Mouse (Mus musculus) midbrain, embryonic 10.5 days (tissue): Measurements from ENCODE around the gene Arid1b. TPM values are rescaled to one million over a fixed set of nuclear protein-coding genes. Genes with fewer than 3 reads are reported as not detected.

ENCODE experiments used
- DNase-seq: peaks from one replicate; pipeline ENCODE4 v3.0.0-alpha.2; 2017; ENCODE audit warnings: low spot score
- H3K27ac ChIP-seq: fragments of 300-500 bp; sonication (generic); replicated peaks from 2 replicates; pipeline ENCODE4 v1.5.1; 2016; ENCODE audit warnings: mild to moderate bottlenecking
- H3K27me3 ChIP-seq: fragments of 300-500 bp; sonication (generic); 2 replicates; pipeline ENCODE4 v1.6.1; 2016; ENCODE audit warnings: low read depth, mild to moderate bottlenecking; ENCODE audit not compliant: poor library complexity, severe bottlenecking
- H3K36me3 ChIP-seq: fragments of 300-500 bp; sonication (generic); 2 replicates; pipeline ENCODE4 v1.6.1; 2016; ENCODE audit warnings: mild to moderate bottlenecking, moderate library complexity
- H3K4me1 ChIP-seq: fragments of 300-500 bp; sonication (generic); 2 replicates; pipeline ENCODE4 v1.6.1; 2016
- H3K4me3 ChIP-seq: fragments of 300-500 bp; sonication (generic); 2 replicates; pipeline ENCODE4 v1.5.1; 2016; ENCODE audit warnings: mild to moderate bottlenecking, moderate library complexity
- H3K9me3 ChIP-seq: fragments of 300-500 bp; sonication (generic); replicated peaks from 2 replicates; pipeline ENCODE4 v1.6.1; 2016; ENCODE audit warnings: mild to moderate bottlenecking
- WGBS: fragments of 180-500 bp; shearing (Covaris S2); methylation state at CpG from one replicate; pipeline ENCODE4 v1.1.7; 2016; 5-methylcytosine and 5-hydroxymethylcytosine counted together
- polyA plus RNA-seq: library from polyadenylated mRNA; unstranded; fragments of >200 nt; fragmentation: Nextera tagmentation; extraction: Ambion mirVana; gene quantifications from 2 replicates; pipeline ENCODE4 v1.2.1, GENCODE M21; 2016

Gene Arid1b
- polyA plus RNA-seq, 1 experiment from 2014 or later, result 8.9 TPM

DNA sequence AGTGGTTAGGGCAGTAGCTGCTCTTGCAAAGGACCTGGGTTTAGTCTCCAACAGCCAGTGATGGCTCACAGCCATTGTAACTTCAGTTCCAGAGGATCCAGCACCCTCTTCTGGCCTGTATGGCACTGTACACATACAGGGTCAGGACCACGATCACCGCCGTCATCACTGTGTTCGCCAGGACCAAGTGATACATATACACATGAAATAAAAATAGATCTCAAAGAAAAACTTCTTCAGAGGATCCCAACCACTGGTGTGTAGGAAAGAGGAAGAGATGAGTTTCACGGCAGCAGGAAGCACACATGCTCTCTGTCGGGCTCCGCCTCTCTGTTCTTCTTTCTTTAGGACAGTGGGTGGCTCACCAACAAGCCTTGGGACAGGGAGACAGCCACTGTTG is 322.4 kb downstream of the Arid1b start:
- H3K27me3 ChIP-seq, result 0 out of 2 replicates have a peak, but pooled peaks cover 4% of the 10 kb centered on the region
- no peak overlapping the region for H3K4me3 ChIP-seq
- 88% methylated on average over 7 of the region's 7 CpGs for WGBS
- peaks cover 83% of the 10 kb centered on the region for H3K36me3 ChIP-seq
- H3K9me3 ChIP-seq, result no peaks in the 10 kb centered on the region
- no peaks in the 10 kb centered on the region; the same call in 1 of the 2 replicates for H3K4me1 ChIP-seq
- no peak for DNase-seq
- no peak overlapping the region for H3K27ac ChIP-seq

DNA sequence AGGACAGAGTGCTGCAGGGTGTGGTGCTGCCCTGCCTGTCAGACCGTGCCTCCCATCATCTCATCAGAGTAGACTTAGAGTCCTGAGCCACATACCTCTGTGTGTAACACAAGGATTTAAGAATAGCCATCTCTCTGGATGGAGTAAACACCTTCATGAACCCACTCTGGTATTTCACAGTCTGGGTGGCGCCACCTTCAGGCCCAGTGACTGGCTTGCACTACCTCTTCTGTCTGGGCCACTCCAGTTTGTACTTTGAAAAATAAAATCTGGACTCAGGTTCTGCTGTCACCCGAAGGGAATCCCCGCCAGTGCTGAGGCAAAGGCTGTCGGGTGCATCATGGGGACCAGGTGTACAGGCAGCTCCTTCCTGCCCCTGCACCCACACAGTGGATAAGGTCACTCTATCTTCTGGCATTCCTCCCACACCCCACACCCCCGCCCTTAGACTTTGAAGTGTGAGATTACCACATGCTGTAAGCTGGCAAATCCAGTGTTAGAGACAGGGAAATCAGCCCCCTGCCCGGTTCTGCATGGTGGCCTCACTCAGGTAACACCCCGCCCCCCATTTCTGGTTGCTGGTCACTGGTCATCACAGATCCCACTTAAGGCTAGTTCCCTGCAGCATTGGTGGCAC is 327.6 kb downstream of the Arid1b start:
- H3K9me3 ChIP-seq, result no peaks in the 10 kb centered on the region
- H3K27ac ChIP-seq, result no peak overlapping the region
- no peak overlapping the region for H3K4me3 ChIP-seq
- DNase-seq, result no peak
- 81% methylated on average over 8 of the region's 8 CpGs for WGBS
- H3K36me3 ChIP-seq, result peaks cover 74% of the 10 kb centered on the region
- H3K27me3 ChIP-seq, result peaks cover 34% of the 10 kb centered on the region
- H3K4me1 ChIP-seq, result peaks cover 39% of the 10 kb centered on the region

GRCm38 (mm10) chr17:5322594-5322993 is 328.5 kb downstream of the Arid1b start:
- Histone ChIP-seq H3K4me3 (no peak overlapping the region), H3K9me3 (no peaks in the 10 kb centered on the region), H3K27me3 (peaks cover 43% of the 10 kb centered on the region), H3K27ac (no peak overlapping the region), H3K36me3 (peaks cover 76% of the 10 kb centered on the region), H3K4me1 (peaks cover 39% of the 10 kb centered on the region)
- no peak for DNase-seq
- 78% methylated on average over 9 of the region's 9 CpGs for WGBS

GRCm38 (mm10) chr17:5323746-5324145 is 329.6 kb downstream of the Arid1b start:
- Histone ChIP-seq H3K9me3 (no peaks in the 10 kb centered on the region), H3K27ac (peak overlapping the region; percentile 67; the same call in 1 of the 2 replicates), H3K27me3 (peaks cover 51% of the 10 kb centered on the region), H3K36me3 (peaks cover 79% of the 10 kb centered on the region), H3K4me3 (no peak overlapping the region), H3K4me1 (peaks cover 39% of the 10 kb centered on the region)
- 46% methylated on average over 1 of the region's 1 CpGs for WGBS
- DNase-seq, result no peak

GRCm38 (mm10) chr17:5324236-5324876 is 330.2 kb downstream of the Arid1b start:
- Histone ChIP-seq H3K4me1 (peaks cover 39% of the 10 kb centered on the region), H3K36me3 (peaks cover 79% of the 10 kb centered on the region), H3K27me3 (peaks cover 51% of the 10 kb centered on the region), H3K4me3 (0 out of 2 replicates have a peak overlapping the region, but pooled peaks have one; percentile 6), H3K27ac (peak overlapping the region; percentile 67), H3K9me3 (no peaks in the 10 kb centered on the region)
- 37% methylated on average over 10 of the region's 10 CpGs for WGBS
- peak; percentile 79 for DNase-seq

GRCm38 (mm10) chr17:5326689-5327088 is 332.6 kb downstream of the Arid1b start:
- Histone ChIP-seq H3K27me3 (peaks cover 45% of the 10 kb centered on the region), H3K4me3 (no peak overlapping the region), H3K9me3 (no peaks in the 10 kb centered on the region), H3K27ac (no peak overlapping the region), H3K4me1 (peaks cover 47% of the 10 kb centered on the region), H3K36me3 (peaks cover 78% of the 10 kb centered on the region)
- DNase-seq, result no peak
- 91% methylated on average over 7 of the region's 7 CpGs for WGBS

GRCm38 (mm10) chr17:5327480-5328180 is 333.5 kb downstream of the Arid1b start:
- peaks cover 78% of the 10 kb centered on the region for H3K36me3 ChIP-seq
- H3K4me3 ChIP-seq, result no peak overlapping the region
- peaks cover 35% of the 10 kb centered on the region for H3K27me3 ChIP-seq
- DNase-seq, result no peak
- no peak overlapping the region for H3K27ac ChIP-seq
- H3K9me3 ChIP-seq, result no peaks in the 10 kb centered on the region
- 90% methylated on average over 12 of the region's 12 CpGs for WGBS
- peaks cover 37% of the 10 kb centered on the region for H3K4me1 ChIP-seq

DNA sequence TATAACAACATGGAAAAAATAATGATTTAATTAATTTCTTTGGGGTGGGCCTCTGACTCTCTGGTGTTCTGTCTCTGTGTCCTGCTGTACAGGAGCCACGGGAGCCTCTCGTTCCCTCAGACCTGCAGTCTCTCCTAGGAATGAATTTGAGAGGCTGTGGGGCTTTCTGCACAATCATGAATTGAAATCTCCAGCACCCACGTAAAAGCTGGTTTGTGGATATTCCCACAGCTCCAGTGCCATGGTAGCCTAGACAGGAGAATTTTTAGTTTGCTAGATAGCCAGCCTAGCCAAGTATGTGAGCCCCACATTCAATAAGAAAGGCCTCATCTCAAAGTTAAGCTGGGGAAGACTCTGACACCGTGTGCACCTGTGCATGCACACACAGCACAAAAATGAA is 335.3 kb downstream of the Arid1b start:
- WGBS, result 92% methylated on average over 4 of the region's 4 CpGs
- peaks cover 34% of the 10 kb centered on the region for H3K27me3 ChIP-seq
- H3K9me3 ChIP-seq, result no peaks in the 10 kb centered on the region
- H3K4me1 ChIP-seq, result peaks cover 19% of the 10 kb centered on the region
- no peak overlapping the region for H3K27ac ChIP-seq
- H3K4me3 ChIP-seq, result no peak overlapping the region
- peaks cover 83% of the 10 kb centered on the region for H3K36me3 ChIP-seq
- DNase-seq, result no peak

- WGBS, result 71% methylated on average over 6 of the region's 6 CpGs
- no peak overlapping the region for H3K27ac ChIP-seq
- no peaks in the 10 kb centered on the region for H3K9me3 ChIP-seq
- no peak overlapping the region for H3K4me3 ChIP-seq
- no peak for DNase-seq
- peaks cover 89% of the 10 kb centered on the region for H3K36me3 ChIP-seq
- peaks cover 13% of the 10 kb centered on the region for H3K4me1 ChIP-seq
- peaks cover 34% of the 10 kb centered on the region for H3K27me3 ChIP-seq
These were observed 335.9 kb downstream of the Arid1b start for GRCm38 (mm10) chr17:5330063-5330462.

DNA sequence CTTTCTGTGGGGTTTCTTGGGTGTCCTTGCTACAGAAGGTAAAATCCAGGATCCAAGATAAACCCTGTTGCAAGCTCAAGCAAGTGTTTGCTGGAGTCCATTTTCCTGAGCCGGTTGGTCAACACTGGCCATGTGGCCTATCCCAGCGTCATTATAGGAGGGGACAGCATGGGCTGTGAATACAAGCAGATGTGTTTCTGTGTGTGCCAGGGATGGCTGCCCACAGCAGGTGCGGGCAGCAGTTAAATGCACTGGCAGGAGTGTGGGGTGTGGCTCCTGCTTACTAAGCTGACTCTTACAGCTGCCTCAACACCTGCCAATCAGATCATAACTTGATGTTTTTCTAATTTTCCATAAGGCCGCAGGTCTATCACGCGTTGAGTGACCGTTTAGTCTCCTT is 336.5 kb downstream of the Arid1b start:
- Histone ChIP-seq H3K4me3 (no peak overlapping the region), H3K9me3 (no peaks in the 10 kb centered on the region), H3K27me3 (peaks cover 28% of the 10 kb centered on the region), H3K4me1 (peaks cover 9% of the 10 kb centered on the region), H3K36me3 (peaks cover 91% of the 10 kb centered on the region), H3K27ac (no peak overlapping the region)
- no peak for DNase-seq
- 96% methylated on average over 7 of the region's 7 CpGs for WGBS

DNA sequence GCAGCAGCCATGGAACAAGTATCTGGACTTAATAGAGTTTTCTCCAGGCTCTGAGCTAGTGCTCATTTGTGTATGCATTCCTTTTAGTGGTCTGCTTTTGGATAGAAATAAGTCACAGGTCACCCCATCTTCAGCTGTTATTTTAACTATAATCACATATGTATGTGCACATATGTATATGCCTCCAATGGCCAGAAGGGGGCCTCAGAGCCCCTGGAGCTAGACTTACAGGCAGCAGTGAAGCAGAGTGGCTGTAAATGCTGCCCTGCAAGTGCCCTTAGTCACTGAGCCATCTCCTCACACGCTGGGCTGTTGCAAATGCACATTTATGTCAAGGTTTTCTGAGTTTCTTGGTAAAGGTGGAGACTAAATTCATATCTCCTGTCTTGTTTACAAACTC is 337.3 kb downstream of the Arid1b start:
- H3K4me1 ChIP-seq, result peaks cover 9% of the 10 kb centered on the region
- no peak overlapping the region for H3K27ac ChIP-seq
- no peaks in the 10 kb centered on the region for H3K9me3 ChIP-seq
- no peak for DNase-seq
- 86% methylated on average over 1 of the region's 1 CpGs for WGBS
- H3K36me3 ChIP-seq, result peaks cover 94% of the 10 kb centered on the region
- H3K4me3 ChIP-seq, result no peak overlapping the region
- peaks cover 20% of the 10 kb centered on the region for H3K27me3 ChIP-seq

GRCm38 (mm10) chr17:5334567-5334966 is 340.4 kb downstream of the Arid1b start:
- H3K27me3 ChIP-seq, result no peaks in the 10 kb centered on the region
- peaks cover 8% of the 10 kb centered on the region for H3K4me1 ChIP-seq
- no peak for DNase-seq
- 92% methylated on average over 7 of the region's 7 CpGs for WGBS
- peaks cover 94% of the 10 kb centered on the region for H3K36me3 ChIP-seq
- 0 out of 2 replicates have a peak, but pooled peaks cover 2% of the 10 kb centered on the region for H3K9me3 ChIP-seq
- H3K27ac ChIP-seq, result no peak overlapping the region
- H3K4me3 ChIP-seq, result no peak overlapping the region

DNA sequence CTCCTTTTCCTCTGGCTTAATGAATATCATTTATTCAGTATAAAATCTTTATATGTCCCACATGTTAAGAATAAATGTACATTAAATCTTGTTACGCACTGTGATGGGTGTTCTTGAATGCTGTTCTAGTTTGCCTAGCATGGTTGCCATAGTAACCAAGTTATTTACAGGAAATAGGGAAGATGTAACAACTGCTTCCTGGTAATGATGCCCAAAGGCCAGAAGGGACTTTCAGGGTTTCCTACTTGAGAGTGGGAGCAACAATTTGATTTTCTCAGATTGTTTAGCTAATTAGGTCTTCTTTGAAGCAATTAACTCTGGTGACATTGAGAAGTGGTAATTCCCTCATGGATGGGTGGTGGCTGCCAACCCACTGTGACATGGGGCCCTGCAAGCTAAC is 350.3 kb downstream of the Arid1b start:
- no peaks in the 10 kb centered on the region for H3K4me1 ChIP-seq
- 91% methylated on average over 1 of the region's 1 CpGs for WGBS
- H3K4me3 ChIP-seq, result no peak overlapping the region
- DNase-seq, result no peak
- no peak overlapping the region for H3K27ac ChIP-seq
- peaks cover 50% of the 10 kb centered on the region for H3K36me3 ChIP-seq
- H3K9me3 ChIP-seq, result no peaks in the 10 kb centered on the region
- no peaks in the 10 kb centered on the region for H3K27me3 ChIP-seq
